Mouse (Mus musculus): ENCODE measurements around the gene Vps37b. TPM values are rescaled to one million over a fixed set of nuclear protein-coding genes. Genes with fewer than 3 reads are reported as not detected.

Vps37b gene
- polyA plus RNA-seq, 1 experiment from 2014 or later: 30.7 TPM

DNA sequence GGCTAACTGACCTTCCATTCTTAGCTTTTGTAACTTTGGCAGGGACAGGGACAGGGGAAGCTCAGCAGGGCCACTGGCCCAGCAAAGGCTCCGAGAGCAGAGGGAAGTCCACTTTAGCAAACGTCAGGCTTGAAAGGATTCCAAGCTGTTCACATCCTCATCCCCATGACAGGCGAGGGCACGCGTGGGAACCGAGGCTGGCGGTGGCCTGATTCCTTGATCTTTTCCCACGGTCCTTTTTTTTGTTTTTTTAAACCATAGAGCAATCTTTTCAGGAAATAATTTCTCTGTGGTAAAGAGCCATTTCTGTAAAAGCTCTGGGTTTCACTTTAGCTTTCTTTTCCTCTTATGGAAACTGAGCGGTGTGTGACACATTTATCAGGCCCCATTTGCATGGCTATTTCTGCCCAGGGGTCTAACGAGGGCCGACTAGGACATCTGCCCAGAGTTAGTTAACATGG lies 17.2 kb downstream of the Vps37b start:
- no peak for TF ChIP-seq CTCF (IDR thresholded peaks at IDR 0.05; ENCODE audit: low read depth)
- WGBS: 7% methylated on average over 11 of the region's 11 CpGs
- peaks cover 51% of the 10 kb centered on the region for H3K4me1 ChIP-seq (replicated peaks; ENCODE audit: insufficient read depth, low read length)
- ATAC-seq (replicated peaks; ENCODE audit: low FRiP score, low read depth) (no peak), DNase-seq (ENCODE audit: low spot score) (no peak)
- no peak overlapping the region for H3K9ac ChIP-seq (ENCODE audit: low read depth, low read length)
- H3K36me3 ChIP-seq (ENCODE audit: insufficient read depth, low read length): no peaks in the 10 kb centered on the region
- no peak overlapping the region for H3K4me3 ChIP-seq (replicated peaks; ENCODE audit: low read depth, low read length)
- H3K27ac ChIP-seq: peak overlapping the region; percentile 82
- no peaks in the 10 kb centered on the region for H3K9me3 ChIP-seq (replicated peaks; ENCODE audit: low read length)
- H3K4me2 ChIP-seq (ENCODE audit: low read length): peak overlapping the region; percentile 31
- H3K27me3 ChIP-seq (ENCODE audit: insufficient read depth, low read length): no peaks in the 10 kb centered on the region

DNA sequence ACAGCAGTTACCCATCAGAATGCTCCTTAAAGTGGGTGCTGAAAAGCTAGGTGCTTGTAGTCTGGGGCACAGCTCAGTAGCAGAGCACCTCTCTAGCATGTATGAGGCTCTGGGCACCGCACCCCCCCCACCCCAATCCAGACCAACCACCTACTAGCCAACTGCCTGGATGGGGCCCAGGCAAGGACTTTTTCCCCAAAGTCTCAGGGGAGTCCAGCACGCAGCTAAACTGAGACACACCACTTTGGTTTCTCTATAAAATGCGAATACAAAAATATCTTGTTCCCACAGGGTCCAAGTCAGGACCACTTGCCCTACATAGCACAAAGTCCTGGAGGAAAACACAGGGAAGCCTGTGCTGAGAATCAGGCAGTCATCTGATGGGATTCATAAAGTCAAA lies 17.9 kb downstream of the Vps37b start:
- H3K36me3 ChIP-seq (ENCODE audit: insufficient read depth, low read length): 0 out of 2 replicates have a peak, but pooled peaks cover 3% of the 10 kb centered on the region
- no peaks in the 10 kb centered on the region for H3K9me3 ChIP-seq (replicated peaks; ENCODE audit: low read length)
- no peak overlapping the region for H3K9ac ChIP-seq (ENCODE audit: low read depth, low read length)
- peaks cover 51% of the 10 kb centered on the region for H3K4me1 ChIP-seq (replicated peaks; ENCODE audit: insufficient read depth, low read length)
- no peak overlapping the region for H3K4me3 ChIP-seq (replicated peaks; ENCODE audit: low read depth, low read length)
- no peaks in the 10 kb centered on the region for H3K27me3 ChIP-seq (ENCODE audit: insufficient read depth, low read length)
- no peak overlapping the region for H3K4me2 ChIP-seq (ENCODE audit: low read length)
- no peak for TF ChIP-seq CTCF (IDR thresholded peaks at IDR 0.05; ENCODE audit: low read depth)
- WGBS: 76% methylated on average over 3 of the region's 3 CpGs
- H3K27ac ChIP-seq: peak overlapping the region; percentile 82
- ATAC-seq (replicated peaks; ENCODE audit: low FRiP score, low read depth) (no peak), DNase-seq (ENCODE audit: low spot score) (no peak)

DNA sequence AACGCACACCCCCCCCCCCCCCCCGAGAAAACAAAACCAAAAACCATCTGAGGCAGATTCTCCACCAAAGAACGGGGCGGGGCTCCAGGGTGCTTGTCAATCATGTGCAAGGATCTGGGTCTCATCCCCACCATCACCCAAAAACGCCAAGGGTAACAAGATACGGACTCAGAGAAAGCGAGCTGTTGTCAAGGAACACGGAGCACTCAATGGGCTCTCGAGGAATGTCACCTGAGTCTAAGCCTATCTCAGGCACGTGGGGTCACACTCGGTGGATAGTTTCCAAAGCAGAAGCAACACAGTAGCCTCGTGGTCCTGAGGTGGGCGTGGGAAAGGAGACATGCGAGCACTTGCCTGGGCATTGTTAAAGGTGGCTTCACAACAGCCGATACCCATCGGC lies 18.3 kb downstream of the Vps37b start:
- no peak for TF ChIP-seq CTCF (IDR thresholded peaks at IDR 0.05; ENCODE audit: low read depth)
- Histone ChIP-seq H3K9me3 (replicated peaks; ENCODE audit: low read length) (no peaks in the 10 kb centered on the region), H3K4me3 (replicated peaks; ENCODE audit: low read depth, low read length) (no peak overlapping the region), H3K9ac (ENCODE audit: low read depth, low read length) (no peak overlapping the region), H3K27me3 (ENCODE audit: insufficient read depth, low read length) (no peaks in the 10 kb centered on the region), H3K36me3 (ENCODE audit: insufficient read depth, low read length) (peaks cover 8% of the 10 kb centered on the region), H3K27ac (no peak overlapping the region; the same call in 1 of the 2 replicates), H3K4me2 (ENCODE audit: low read length) (no peak overlapping the region), H3K4me1 (replicated peaks; ENCODE audit: insufficient read depth, low read length) (peaks cover 50% of the 10 kb centered on the region)
- no peak for ATAC-seq (replicated peaks; ENCODE audit: low FRiP score, low read depth)
- WGBS: 75% methylated on average over 16 of the region's 16 CpGs
- no peak for DNase-seq (ENCODE audit: low spot score)

DNA sequence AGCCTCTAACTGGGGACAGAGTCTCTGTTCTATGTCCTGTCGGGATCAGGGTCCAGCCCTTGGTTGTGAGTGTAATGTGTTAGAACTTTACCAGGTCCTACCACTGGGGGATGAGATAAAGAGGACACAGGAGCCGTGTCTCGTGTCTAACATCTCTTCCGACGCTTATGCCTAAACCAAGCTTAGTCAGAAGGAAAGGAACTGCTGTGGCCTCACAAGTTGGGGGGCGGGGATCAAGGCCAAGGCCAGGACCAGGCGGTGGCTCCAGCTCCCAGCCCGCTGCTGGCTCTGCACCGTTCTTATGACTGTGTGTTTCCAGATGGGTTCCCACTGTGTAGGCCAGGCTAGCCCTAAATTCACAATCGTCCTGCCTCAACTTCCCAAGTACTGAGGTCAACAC lies 19.2 kb downstream of the Vps37b start:
- TF ChIP-seq CTCF (IDR thresholded peaks at IDR 0.05; ENCODE audit: low read depth): no peak
- 66% methylated on average over 10 of the region's 10 CpGs for WGBS
- Histone ChIP-seq H3K4me1 (replicated peaks; ENCODE audit: insufficient read depth, low read length) (peaks cover 43% of the 10 kb centered on the region), H3K27ac (0 out of 2 replicates have a peak overlapping the region, but pooled peaks have one; percentile 80), H3K27me3 (ENCODE audit: insufficient read depth, low read length) (no peaks in the 10 kb centered on the region), H3K4me3 (replicated peaks; ENCODE audit: low read depth, low read length) (no peak overlapping the region), H3K9me3 (replicated peaks; ENCODE audit: low read length) (no peaks in the 10 kb centered on the region), H3K36me3 (ENCODE audit: insufficient read depth, low read length) (peaks cover 16% of the 10 kb centered on the region), H3K4me2 (ENCODE audit: low read length) (no peak overlapping the region), H3K9ac (ENCODE audit: low read depth, low read length) (no peak overlapping the region)
- ATAC-seq (replicated peaks; ENCODE audit: low FRiP score, low read depth) (no peak), DNase-seq (ENCODE audit: low spot score) (no peak)

DNA sequence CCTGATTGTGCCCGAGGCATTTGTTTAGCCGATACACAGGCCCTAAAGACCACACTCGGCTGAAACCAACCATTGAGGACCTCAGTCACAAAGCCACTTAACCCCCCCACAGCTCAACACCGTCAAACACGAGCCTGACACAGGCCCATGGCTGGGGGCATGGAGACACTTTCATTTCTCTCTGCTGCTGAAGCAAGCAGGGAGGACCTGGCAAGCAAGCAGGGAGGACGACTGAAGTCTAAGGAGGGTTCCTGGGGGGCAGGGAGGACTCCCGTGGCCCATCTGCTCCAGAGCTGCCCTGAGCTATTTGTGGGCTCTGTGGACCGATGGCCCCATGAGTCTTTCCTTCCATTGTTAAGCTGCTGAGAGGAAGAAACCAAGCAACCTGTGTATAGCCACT lies 20.1 kb downstream of the Vps37b start:
- Histone ChIP-seq H3K4me3 (replicated peaks; ENCODE audit: low read depth, low read length) (no peak overlapping the region), H3K9ac (ENCODE audit: low read depth, low read length) (0 out of 2 replicates have a peak overlapping the region, but pooled peaks have one; percentile 35), H3K27me3 (ENCODE audit: insufficient read depth, low read length) (no peaks in the 10 kb centered on the region), H3K9me3 (replicated peaks; ENCODE audit: low read length) (no peaks in the 10 kb centered on the region), H3K36me3 (ENCODE audit: insufficient read depth, low read length) (peaks cover 26% of the 10 kb centered on the region), H3K4me2 (ENCODE audit: low read length) (peak overlapping the region; percentile 16; the same call in 1 of the 2 replicates), H3K4me1 (replicated peaks; ENCODE audit: insufficient read depth, low read length) (peaks cover 36% of the 10 kb centered on the region), H3K27ac (peak overlapping the region; percentile 80)
- no peak for TF ChIP-seq CTCF (IDR thresholded peaks at IDR 0.05; ENCODE audit: low read depth)
- ATAC-seq (replicated peaks; ENCODE audit: low FRiP score, low read depth) (no peak), DNase-seq (ENCODE audit: low spot score) (no peak)
- WGBS: 20% methylated on average over 8 of the region's 8 CpGs

DNA sequence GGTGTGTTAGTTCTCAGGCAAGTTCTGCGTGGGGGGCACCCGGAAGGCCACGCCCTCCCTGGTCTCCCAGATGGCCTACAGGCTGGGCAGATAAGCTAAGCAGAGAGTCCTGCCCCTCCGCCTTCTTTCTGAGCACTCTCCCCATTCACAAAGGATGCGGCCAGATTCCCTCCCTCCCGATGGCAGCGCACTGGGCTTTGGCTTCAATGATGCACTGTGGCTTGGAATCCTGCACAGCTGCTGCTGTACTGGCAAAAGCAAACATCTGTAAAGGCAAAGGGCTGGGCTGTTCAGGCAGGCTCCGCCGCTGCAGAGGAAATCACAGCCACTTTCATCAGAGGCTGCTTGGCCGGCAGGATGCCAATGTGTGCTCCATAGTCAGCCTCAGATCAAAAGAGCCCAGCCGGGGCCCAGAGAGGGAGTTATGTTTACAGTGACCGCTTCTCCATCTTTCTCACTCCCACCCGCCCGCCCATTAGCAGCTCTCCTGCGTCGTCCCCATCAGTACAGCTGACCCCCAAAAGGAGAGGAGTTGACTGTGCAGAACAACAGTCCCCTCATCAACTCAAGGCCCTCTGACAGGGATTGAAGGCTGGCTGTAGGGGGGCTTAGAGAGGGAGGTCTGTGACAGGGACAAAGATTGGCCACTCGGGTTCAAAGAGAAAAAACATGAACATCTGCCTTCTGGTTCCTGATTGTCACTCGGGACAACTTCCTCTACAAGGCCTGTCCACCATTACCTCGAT lies 21.0 kb downstream of the Vps37b start:
- H3K36me3 ChIP-seq (ENCODE audit: insufficient read depth, low read length): peaks cover 26% of the 10 kb centered on the region
- H3K9ac ChIP-seq (ENCODE audit: low read depth, low read length): no peak overlapping the region
- H3K9me3 ChIP-seq (replicated peaks; ENCODE audit: low read length): no peaks in the 10 kb centered on the region
- peak overlapping the region; percentile 80 for H3K27ac ChIP-seq
- TF ChIP-seq CTCF (IDR thresholded peaks at IDR 0.05; ENCODE audit: low read depth): no peak
- H3K4me3 ChIP-seq (replicated peaks; ENCODE audit: low read depth, low read length): no peak overlapping the region
- peak; percentile 91 for DNase-seq (ENCODE audit: low spot score)
- H3K4me2 ChIP-seq (ENCODE audit: low read length): peak overlapping the region; percentile 16
- H3K27me3 ChIP-seq (ENCODE audit: insufficient read depth, low read length): no peaks in the 10 kb centered on the region
- H3K4me1 ChIP-seq (replicated peaks; ENCODE audit: insufficient read depth, low read length): peaks cover 35% of the 10 kb centered on the region
- 11% methylated on average over 19 of the region's 19 CpGs for WGBS
- ATAC-seq (replicated peaks; ENCODE audit: low FRiP score, low read depth): no peak

All from kidney, postnatal 0 days (tissue).